Mouse (Mus musculus): ENCODE measurements around the gene Tsga10. TPM values are rescaled to one million over a fixed set of nuclear protein-coding genes. Genes with fewer than 3 reads are reported as not detected.
"Not testable (repeated sequence)": the region's sequence is repeated elsewhere in the genome, so short reads cannot be mapped to it uniquely, and the experiment has no call there.

Tsga10 gene
- polyA plus RNA-seq, 1 experiment = 0.29 TPM

DNA sequence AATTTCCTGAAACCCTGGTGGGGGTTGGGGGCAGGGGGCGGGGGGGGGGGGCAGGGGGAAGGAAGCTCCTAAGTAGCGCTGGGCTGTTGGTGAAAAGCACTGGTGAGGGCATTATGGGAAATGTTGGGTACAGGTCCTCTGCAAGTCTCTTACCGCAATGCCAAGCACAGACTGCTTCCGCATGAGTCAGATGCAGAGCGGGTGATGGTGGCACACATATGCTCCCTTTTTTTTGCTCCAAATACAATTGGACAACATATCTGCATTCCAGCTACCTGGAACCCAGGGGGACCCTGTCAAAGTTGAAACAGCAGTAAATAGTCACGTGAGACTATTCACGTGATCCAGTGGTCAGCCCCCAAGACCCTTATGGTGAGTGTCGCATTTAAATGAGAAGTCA is 139.0 kb downstream of the Tsga10 start:
- WGBS = 79% methylated on average over 8 of the region's 8 CpGs
- DNase-seq (ENCODE audit: low read depth, low spot score) = no peak

- WGBS = 73% methylated on average over 8 of the region's 8 CpGs
- no peak for DNase-seq (ENCODE audit: low read depth, low spot score)
Observed at GRCm38 (mm10) chr1:37726426-37726825, 139.8 kb downstream of the Tsga10 start.

- 50% methylated on average over 12 of the region's 12 CpGs for WGBS
- DNase-seq (ENCODE audit: low read depth, low spot score) = no peak
Observed at GRCm38 (mm10) chr1:37725880-37726279, 140.3 kb downstream of the Tsga10 start.

DNA sequence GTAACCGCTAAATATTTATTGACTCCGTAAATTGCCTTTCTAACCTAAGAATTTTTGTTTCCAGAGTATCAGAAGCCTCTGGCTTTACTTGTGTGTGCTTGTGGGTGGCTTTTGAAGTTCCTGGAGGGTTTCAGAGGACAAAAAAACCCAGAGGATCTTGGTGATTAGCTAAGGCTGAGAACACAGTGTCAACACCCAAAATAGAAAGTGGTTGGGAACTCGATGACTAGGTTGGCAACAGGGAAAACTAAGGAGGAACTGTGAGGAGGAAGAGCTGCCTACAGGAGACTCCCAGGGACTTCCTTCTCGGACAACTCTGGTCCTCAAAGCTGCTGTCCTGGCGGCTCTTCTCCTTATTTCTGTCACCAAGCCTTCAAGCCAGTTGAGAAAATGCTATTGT is 145.1 kb downstream of the Tsga10 start:
- WGBS = 70% methylated on average over 5 of the region's 5 CpGs
- no peak for DNase-seq (ENCODE audit: low read depth, low spot score)

GRCm38 (mm10) chr1:37719761-37720640 is 146.2 kb downstream of the Tsga10 start, which contains the start of gene 2010300C02Rik:
Gene 2010300C02Rik, minus strand, starts transcription at chr1:37720085.
- DNase-seq (ENCODE audit: low read depth, low spot score) = no peak
- 2% methylated on average over 67 of the region's 69 CpGs for WGBS

DNA sequence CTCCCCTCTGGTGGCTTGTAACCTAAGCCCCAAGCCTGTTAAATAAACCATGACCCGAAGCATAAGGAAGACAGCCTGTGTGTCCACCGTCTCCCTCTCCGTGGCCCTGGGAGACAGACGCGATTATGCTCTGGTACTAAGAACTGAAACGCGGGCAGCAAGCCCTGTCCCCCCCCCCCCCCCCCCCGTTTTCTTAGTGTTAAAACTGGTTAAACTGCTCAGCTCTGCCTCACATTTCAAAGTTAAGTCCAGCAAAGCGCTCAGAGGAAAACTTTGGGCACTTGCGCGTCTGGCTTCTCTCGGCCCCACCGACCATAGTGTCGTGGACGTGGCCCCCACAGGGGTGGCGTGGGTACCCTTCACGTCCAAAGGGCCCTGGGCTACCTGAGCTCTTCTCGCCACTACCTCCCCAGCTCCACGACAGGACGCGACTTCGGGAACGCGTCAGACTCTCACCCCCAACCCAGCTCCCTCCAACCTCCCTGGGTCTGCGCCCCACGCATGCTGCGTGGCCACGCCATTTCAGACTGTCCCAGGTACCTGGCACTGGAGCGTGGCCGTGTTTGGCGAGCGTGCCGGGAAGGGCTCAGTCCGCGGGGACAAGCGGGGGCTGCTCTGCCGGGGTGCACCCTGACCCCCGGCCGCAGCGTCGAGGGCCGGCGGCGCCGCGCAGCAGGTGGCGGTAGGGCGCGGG is 147.1 kb downstream of the Tsga10 start:
- no peak for DNase-seq (ENCODE audit: low read depth, low spot score)
- 3% methylated on average over 49 of the region's 49 CpGs for WGBS

GRCm38 (mm10) chr1:37718516-37718915 is 147.7 kb downstream of the Tsga10 start:
- 30% methylated on average over 7 of the region's 7 CpGs for WGBS
- no peak for DNase-seq (ENCODE audit: low read depth, low spot score)

GRCm38 (mm10) chr1:37717415-37718195 is 148.6 kb downstream of the Tsga10 start:
- WGBS = 59% methylated on average over 14 of the region's 14 CpGs

GRCm38 (mm10) chr1:37712357-37712737 is 153.9 kb downstream of the Tsga10 start:
- 19% methylated on average over 4 of the region's 4 CpGs for WGBS
- DNase-seq (ENCODE audit: low read depth, low spot score) = not testable (repeated sequence)

More at GRCm38 (mm10) chr1:37717415-37718195, 148.6 kb downstream of the Tsga10 start:
- no peak for DNase-seq (ENCODE audit: low read depth, low spot score)

DNA sequence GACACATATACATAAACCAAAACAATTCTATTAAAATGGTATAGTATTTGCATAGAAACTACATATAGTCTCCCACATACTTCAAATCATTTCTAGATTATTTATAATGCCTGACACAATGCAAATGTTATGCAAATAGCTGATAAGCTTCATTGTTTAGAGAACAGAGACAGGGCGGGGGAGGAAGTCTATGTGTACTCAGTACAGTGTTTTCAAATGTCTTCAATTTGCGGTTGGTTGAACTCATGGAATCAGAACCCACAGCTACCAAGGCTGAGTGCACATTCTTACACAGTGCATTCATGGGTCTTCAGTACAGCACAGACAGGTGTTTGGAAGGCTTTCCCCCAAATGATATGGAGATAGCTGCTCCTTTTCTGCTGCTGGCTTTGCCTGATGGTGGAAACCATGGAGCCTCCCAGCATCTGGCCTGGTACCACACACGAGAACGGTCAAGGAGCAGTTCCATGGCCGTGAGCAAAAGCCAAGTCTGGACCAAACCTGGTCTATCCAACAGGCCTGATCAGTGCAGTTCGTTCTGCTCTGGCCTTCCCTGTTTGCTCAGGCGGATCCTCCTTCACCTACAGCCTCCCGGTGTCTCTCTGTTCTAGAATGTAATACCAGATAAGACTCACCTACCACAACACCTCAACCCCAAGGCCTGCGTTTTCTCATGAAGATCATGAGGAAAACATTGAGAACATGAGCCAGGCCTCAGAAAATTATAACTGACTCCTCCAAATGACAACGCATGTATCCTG is 154.5 kb downstream of the Tsga10 start:
- 58% methylated on average over 10 of the region's 10 CpGs for WGBS
- DNase-seq (ENCODE audit: low read depth, low spot score) = no peak

GRCm38 (mm10) chr1:37711082-37711481 is 155.1 kb downstream of the Tsga10 start:
- DNase-seq (ENCODE audit: low read depth, low spot score) = no peak
- 93% methylated on average over 5 of the region's 5 CpGs for whole genome bisulfite sequencing

- WGBS = 79% methylated on average over 8 of the region's 8 CpGs
Observed at GRCm38 (mm10) chr1:37709736-37710135, 156.5 kb downstream of the Tsga10 start.

DNA sequence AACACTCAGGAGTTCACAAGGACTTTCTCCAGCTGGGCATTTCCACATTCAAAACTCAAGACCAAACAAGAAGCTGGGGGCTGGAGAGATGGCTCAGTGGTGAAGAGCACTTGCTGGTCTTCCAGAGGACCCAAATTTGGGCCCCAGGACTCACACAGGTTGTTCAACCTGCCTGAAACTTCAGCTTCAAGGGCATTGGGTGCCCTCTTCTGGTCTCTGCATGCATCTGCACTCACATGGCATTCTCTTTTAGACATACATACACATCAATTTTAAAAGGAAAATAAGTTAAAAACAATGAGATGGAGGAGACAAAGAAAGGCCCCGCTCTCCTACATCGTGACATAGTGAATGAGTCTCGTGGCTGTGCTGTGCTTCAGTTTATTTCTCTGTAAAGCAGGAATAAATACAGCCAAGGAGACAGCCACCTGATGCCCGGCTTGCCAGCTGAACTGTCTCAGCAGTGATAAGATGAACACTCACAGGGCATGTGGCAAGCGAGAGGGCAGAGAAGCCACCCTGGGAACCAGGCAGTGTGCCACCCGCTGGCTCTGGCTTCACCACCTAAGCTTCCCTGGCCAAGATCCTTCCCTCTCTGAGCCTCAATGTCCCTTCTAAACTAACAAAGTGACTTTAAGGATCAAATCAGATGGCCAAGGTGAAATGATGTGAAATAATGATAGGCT is 157.8 kb downstream of the Tsga10 start:
- 93% methylated on average over 6 of the region's 6 CpGs for WGBS

More at GRCm38 (mm10) chr1:37709736-37710135, 156.5 kb downstream of the Tsga10 start:
- no peak for DNase-seq (ENCODE audit: low read depth, low spot score)

More for the DNA sequence above, 157.8 kb downstream of the Tsga10 start:
- DNase-seq (ENCODE audit: low read depth, low spot score) = no peak

Other genes with a start within 250 kb of the Tsga10 start
- gene 2010300C02Rik, start 146.3 kb downstream of the Tsga10 start, polyA plus RNA-seq (2012; rRNA removed) = 16.9 and 22.9 TPM in 2 replicates
- gene Lipt1, start 5.3 kb upstream of the Tsga10 start, polyA plus RNA-seq (2012; rRNA removed) = 1.9 and 2.1 TPM in 2 replicates
- gene Mitd1, start 24.0 kb upstream of the Tsga10 start, polyA plus RNA-seq (2012; rRNA removed) = 6.7 and 9.1 TPM in 2 replicates
- gene Mrpl30, start 24.0 kb upstream of the Tsga10 start, polyA plus RNA-seq (2012; rRNA removed) = 53.6 and 59.6 TPM in 2 replicates
- gene Lyg2, start 50.1 kb upstream of the Tsga10 start, polyA plus RNA-seq (2012; rRNA removed) = not detected in 2 replicates
- not detected in 2 replicates for gene Lyg1, start 91.3 kb upstream of the Tsga10 start, polyA plus RNA-seq (2012; rRNA removed)
- 11.3 and 12.0 TPM in 2 replicates for gene Txndc9, start 131.5 kb upstream of the Tsga10 start, polyA plus RNA-seq (2012; rRNA removed)
- gene Eif5b, start 131.6 kb upstream of the Tsga10 start, polyA plus RNA-seq (2012; rRNA removed) = 6.5 and 6.9 TPM in 2 replicates